Mouse (Mus musculus) heart, embryonic 11.5 days (tissue): ENCODE measurements around the gene Cfap73. TPM values are rescaled to one million over a fixed set of nuclear protein-coding genes. Genes with fewer than 3 reads are reported as not detected.

Experiments
- ATAC-seq: fragments of 200-750 bp; cut with Nextera tagmentation; replicated peaks from 2 replicates; pipeline ENCODE4 v1.8.0; 2017; ENCODE audit warnings: moderate library complexity; ENCODE audit not compliant: insufficient number of reproducible peaks, low FRiP score, low TSS enrichment
- H3K27ac ChIP-seq: fragments of 300-500 bp; sonication (generic); 2 replicates; pipeline ENCODE4 v1.5.1; 2014; ENCODE audit warnings: mild to moderate bottlenecking, low read depth, low read length
- H3K27me3 ChIP-seq: fragments of 300-500 bp; sonication (generic); 2 replicates; pipeline ENCODE4 v1.6.1; 2014; ENCODE audit warnings: mild to moderate bottlenecking, low read length, mixed read lengths; ENCODE audit not compliant: control insufficient read depth, insufficient read depth
- H3K36me3 ChIP-seq: fragments of 300-500 bp; sonication (generic); 2 replicates; pipeline ENCODE4 v1.6.1; 2014; ENCODE audit warnings: mild to moderate bottlenecking, low read length, moderate library complexity, mixed read lengths; ENCODE audit not compliant: control insufficient read depth, insufficient read depth
- H3K4me1 ChIP-seq: fragments of 300-500 bp; sonication (generic); 2 replicates; pipeline ENCODE4 v1.6.1; 2014; ENCODE audit warnings: low read length; ENCODE audit not compliant: control insufficient read depth, insufficient read depth
- H3K4me2 ChIP-seq: fragments of 300-500 bp; sonication (generic); 2 replicates; pipeline ENCODE4 v1.6.1; 2014; ENCODE audit warnings: mild to moderate bottlenecking, moderate library complexity
- H3K4me3 ChIP-seq: fragments of 300-500 bp; sonication (generic); 2 replicates; pipeline ENCODE4 v1.5.1; 2014; ENCODE audit warnings: low read depth, low read length
- H3K9ac ChIP-seq: fragments of 300-500 bp; sonication (generic); 2 replicates; pipeline ENCODE4 v1.6.1; 2014; ENCODE audit warnings: mild to moderate bottlenecking, low read depth, low read length, moderate library complexity
- H3K9me3 ChIP-seq: fragments of 300-500 bp; sonication (generic); replicated peaks from 2 replicates; pipeline ENCODE4 v1.6.1; 2016; ENCODE audit warnings: low read length; ENCODE audit not compliant: control insufficient read depth
- WGBS: fragments of 180-500 bp; shearing (Covaris S2); extraction: QIAGEN DNeasy Blood & Tissue Kit; methylation state at CpG from one replicate; pipeline ENCODE4 v1.1.7; 2014; ENCODE audit not compliant: insufficient replicate concordance; 5-methylcytosine and 5-hydroxymethylcytosine counted together
- polyA plus RNA-seq: library from polyadenylated mRNA; unstranded; fragments of >200 nt; fragmentation: Nextera tagmentation; extraction: Ambion mirVana; gene quantifications from 2 replicates; pipeline ENCODE4 v1.2.1, GENCODE M21; 2014

Gene Cfap73
- polyA plus RNA-seq, 1 experiment from 2014 or later: not detected

- no peak overlapping the region for H3K27ac ChIP-seq
- H3K9me3 ChIP-seq: no peaks in the 10 kb centered on the region
- H3K36me3 ChIP-seq: peaks cover 39% of the 10 kb centered on the region
- no peaks in the 10 kb centered on the region for H3K4me1 ChIP-seq
- 82% methylated on average over 5 of the region's 5 CpGs for WGBS
- H3K27me3 ChIP-seq: no peaks in the 10 kb centered on the region
- no peak overlapping the region for H3K9ac ChIP-seq
- no peak overlapping the region for H3K4me3 ChIP-seq
- H3K4me2 ChIP-seq: no peak overlapping the region
- ATAC-seq: no peak
Measured at GRCm38 (mm10) chr5:120622198-120622851, 11.7 kb downstream of the Cfap73 start.

GRCm38 (mm10) chr5:120621846-120622197, 12.2 kb downstream of the Cfap73 start:
- 91% methylated on average over 10 of the region's 10 CpGs for WGBS
- no peaks in the 10 kb centered on the region for H3K27me3 ChIP-seq
- no peak overlapping the region for H3K9ac ChIP-seq
- H3K4me1 ChIP-seq: no peaks in the 10 kb centered on the region
- no peak overlapping the region for H3K4me3 ChIP-seq
- no peak overlapping the region for H3K4me2 ChIP-seq
- ATAC-seq: no peak
- H3K9me3 ChIP-seq: no peaks in the 10 kb centered on the region
- no peak overlapping the region for H3K27ac ChIP-seq
- H3K36me3 ChIP-seq: peaks cover 40% of the 10 kb centered on the region

- Histone ChIP-seq H3K4me2 (no peak overlapping the region), H3K4me1 (no peaks in the 10 kb centered on the region), H3K9ac (no peak overlapping the region), H3K27ac (no peak overlapping the region), H3K36me3 (peaks cover 39% of the 10 kb centered on the region), H3K27me3 (no peaks in the 10 kb centered on the region), H3K9me3 (no peaks in the 10 kb centered on the region), H3K4me3 (no peak overlapping the region)
- WGBS: 83% methylated on average over 23 of the region's 23 CpGs
- no peak for ATAC-seq
Measured at GRCm38 (mm10) chr5:120621078-120621765, 12.8 kb downstream of the Cfap73 start.

- Histone ChIP-seq H3K36me3 (peaks cover 42% of the 10 kb centered on the region), H3K27me3 (no peaks in the 10 kb centered on the region), H3K4me1 (no peaks in the 10 kb centered on the region), H3K27ac (no peak overlapping the region), H3K9me3 (no peaks in the 10 kb centered on the region), H3K4me3 (no peak overlapping the region), H3K9ac (no peak overlapping the region), H3K4me2 (no peak overlapping the region)
- ATAC-seq: no peak
- 71% methylated on average over 18 of the region's 18 CpGs for WGBS
Measured at GRCm38 (mm10) chr5:120620375-120621077, 13.5 kb downstream of the Cfap73 start.

GRCm38 (mm10) chr5:120619201-120619600, 14.8 kb downstream of the Cfap73 start:
- Histone ChIP-seq H3K4me3 (no peak overlapping the region), H3K4me2 (no peak overlapping the region), H3K9me3 (no peaks in the 10 kb centered on the region), H3K4me1 (no peaks in the 10 kb centered on the region; the same call in 1 of the 2 replicates), H3K36me3 (peaks cover 35% of the 10 kb centered on the region), H3K27me3 (no peaks in the 10 kb centered on the region), H3K9ac (no peak overlapping the region), H3K27ac (no peak overlapping the region)
- ATAC-seq: no peak
- 20% methylated on average over 5 of the region's 5 CpGs for WGBS

- 83% methylated on average over 12 of the region's 12 CpGs for WGBS
- Histone ChIP-seq H3K36me3 (peaks cover 35% of the 10 kb centered on the region), H3K27me3 (no peaks in the 10 kb centered on the region), H3K9me3 (no peaks in the 10 kb centered on the region), H3K9ac (no peak overlapping the region), H3K4me1 (peaks cover 4% of the 10 kb centered on the region; the same call in 1 of the 2 replicates), H3K4me3 (no peak overlapping the region), H3K4me2 (no peak overlapping the region), H3K27ac (no peak overlapping the region)
- ATAC-seq: no peak
Measured at GRCm38 (mm10) chr5:120618778-120619177, 15.3 kb downstream of the Cfap73 start.

- no peak overlapping the region for H3K27ac ChIP-seq
- no peaks in the 10 kb centered on the region for H3K27me3 ChIP-seq
- no peak for ATAC-seq
- H3K36me3 ChIP-seq: peaks cover 31% of the 10 kb centered on the region
- no peaks in the 10 kb centered on the region for H3K9me3 ChIP-seq
- H3K4me1 ChIP-seq: peaks cover 11% of the 10 kb centered on the region
- H3K4me3 ChIP-seq: no peak overlapping the region
- H3K4me2 ChIP-seq: no peak overlapping the region
- WGBS: 94% methylated on average over 4 of the region's 4 CpGs
- no peak overlapping the region for H3K9ac ChIP-seq
Measured at GRCm38 (mm10) chr5:120615903-120616302, 18.1 kb downstream of the Cfap73 start.

GRCm38 (mm10) chr5:120612822-120613604, 21.0 kb downstream of the Cfap73 start:
- Histone ChIP-seq H3K9ac (peak overlapping the region; percentile 82), H3K9me3 (no peaks in the 10 kb centered on the region), H3K4me2 (peak overlapping the region; percentile 85), H3K4me3 (peak overlapping the region; percentile 82), H3K36me3 (peaks cover 9% of the 10 kb centered on the region; the same call in 1 of the 2 replicates), H3K27ac (peak overlapping the region; percentile 85), H3K4me1 (peaks cover 11% of the 10 kb centered on the region), H3K27me3 (no peaks in the 10 kb centered on the region)
- ATAC-seq: peak; percentile 91
- WGBS: under 1% methylated on average over 69 of the region's 69 CpGs
